Mouse (Mus musculus) embryo, embryonic 11 days (tissue): ENCODE measurements around the gene Spsb1.

ENCODE experiments used
- DNase-seq: peaks from one replicate; pipeline ENCODE4 v3.0.0-alpha.2; 2015

Spsb1 gene

GRCm38 (mm10) chr4:149853698-149854284, 101.1 kb downstream of the Spsb1 start:
- no peak for DNase-seq

- DNase-seq, result no peak
These were observed 103.3 kb downstream of the Spsb1 start for GRCm38 (mm10) chr4:149851554-149851953.

GRCm38 (mm10) chr4:149850674-149851073, 104.2 kb downstream of the Spsb1 start:
- no peak for DNase-seq

- no peak for DNase-seq
These were observed 104.8 kb downstream of the Spsb1 start for GRCm38 (mm10) chr4:149850045-149850444.

- DNase-seq, result no peak
These were observed 105.8 kb downstream of the Spsb1 start for GRCm38 (mm10) chr4:149849035-149849434.

GRCm38 (mm10) chr4:149846861-149847631, 107.8 kb downstream of the Spsb1 start:
- DNase-seq, result no peak
